Comparison of ENCODE assay signal across 9 mouse cellular contexts in genomic region chr9:90699064-90699463, GRCm38 (mm10).
DNase-seq lines count a peak whose midpoint lies in the region; ATAC-seq and TF ChIP-seq lines count a peak whose summit lies in the region.
"Had no signal": no experiment of that assay in that cellular context is flagged by ENCODE, and none has a peak within 500 bp of the region (broad histone marks: within the 10 kb centered on the region; RNA-seq: fewer than 3 reads in every experiment).

No protein-coding gene starts in this region.

- peak; percentile 9 for DNase-seq in adrenal gland, postnatal 14 days
- DNase-seq in adrenal gland, adult 8-10 months = no peak
- no peak for DNase-seq in left cerebral cortex, adult 2 months (ENCODE audit: extremely low spot score in 1 of 2, low spot score in 2 of 2)
- DNase-seq in left cerebral cortex, adult 18-20 months (ENCODE audit: low spot score in 2 of 2) = no peak
- peak; percentile 49 to 50 for DNase-seq in cerebellum, adult 18-20 months
- peak; percentile 29 for DNase-seq in left cerebral cortex, postnatal 4 days
- no peak for DNase-seq in urinary bladder, postnatal 4 days (ENCODE audit: low spot score in 2 of 2)

- 37% methylated on average over 4 of the region's 4 CpGs for WGBS in intestine, embryonic 16.5 days

- H3K27ac ChIP-seq in left cerebral cortex, adult 2 months = no peak overlapping the region
- H3K27ac ChIP-seq in intestine, embryonic 16.5 days (ENCODE audit: low read length) = no peak overlapping the region

- ATAC-seq in intestine, embryonic 16.5 days = no peak

- no peak overlapping the region for H3K4me2 ChIP-seq in intestine, embryonic 16.5 days (ENCODE audit: low read depth, low read length)

- no peak overlapping the region for H3K4me3 ChIP-seq in left cerebral cortex, adult 2 months
- H3K4me3 ChIP-seq in intestine, embryonic 16.5 days (ENCODE audit: low read length) = no peak overlapping the region
- H3K4me3 ChIP-seq: myocyte had no signal

- TF ChIP-seq CTCF in left cerebral cortex, adult 2 months (IDR thresholded peaks at IDR 0.05) = peak; percentile 75

- H3K9ac ChIP-seq in intestine, embryonic 16.5 days (ENCODE audit: low read depth, low read length) = no peak overlapping the region

- intact Hi-C loops in left cerebral cortex, adult 2 months (cut with DNase I) = loop anchor here (1.0 to 10.0 kb wide), 3 partner anchors 494 to 1260 kb away; no protein-coding TSS in a partner anchor
- intact Hi-C loops in left cerebral cortex, postnatal 4 days (cut with DNase I) = loop anchor here (5.0 to 10.0 kb wide), 5 partner anchors 494 to 1508 kb away; no protein-coding TSS in a partner anchor

- H3K9me3 ChIP-seq in intestine, embryonic 16.5 days (ENCODE audit: control insufficient read depth, low read length) = no peaks in the 10 kb centered on the region

- H3K36me3 ChIP-seq in intestine, embryonic 16.5 days (ENCODE audit: control insufficient read depth, insufficient read depth, low read length) = no peaks in the 10 kb centered on the region

- H3K27me3 ChIP-seq in intestine, embryonic 16.5 days (replicated peaks; ENCODE audit: control insufficient read depth, insufficient read depth, low read length) = no peaks in the 10 kb centered on the region

- no peaks in the 10 kb centered on the region for H3K4me1 ChIP-seq in intestine, embryonic 16.5 days (ENCODE audit: control insufficient read depth, insufficient read depth, low read length)

Comparison
In these comparisons a context has a peak if more than half of its experiments do, and no peak if none do; other contexts are left out.
1. DNase-seq: peak in adrenal gland, postnatal 14 days (single experiment), cerebellum, adult 18-20 months (2 of 2) and left cerebral cortex, postnatal 4 days (single experiment); none in adrenal gland, adult 8-10 months (single experiment), left cerebral cortex, adult 2 months (0 of 2), left cerebral cortex, adult 18-20 months (0 of 2) and urinary bladder, postnatal 4 days (0 of 2).